Mouse (Mus musculus) heart, postnatal 0 days (tissue): ENCODE data around the gene Magi2.

ENCODE experiments used
- CTCF ChIP-seq: IDR thresholded peaks from 2 replicates; pipeline ENCODE4 v1.5.1; 2016; ENCODE audit warnings: antibody characterized with exemption, control low read depth, low read depth
- EP300 ChIP-seq: IDR thresholded peaks from 2 replicates; pipeline ENCODE4 v1.6.1; 2016; ENCODE audit warnings: antibody characterized with exemption, low read depth

DNA sequence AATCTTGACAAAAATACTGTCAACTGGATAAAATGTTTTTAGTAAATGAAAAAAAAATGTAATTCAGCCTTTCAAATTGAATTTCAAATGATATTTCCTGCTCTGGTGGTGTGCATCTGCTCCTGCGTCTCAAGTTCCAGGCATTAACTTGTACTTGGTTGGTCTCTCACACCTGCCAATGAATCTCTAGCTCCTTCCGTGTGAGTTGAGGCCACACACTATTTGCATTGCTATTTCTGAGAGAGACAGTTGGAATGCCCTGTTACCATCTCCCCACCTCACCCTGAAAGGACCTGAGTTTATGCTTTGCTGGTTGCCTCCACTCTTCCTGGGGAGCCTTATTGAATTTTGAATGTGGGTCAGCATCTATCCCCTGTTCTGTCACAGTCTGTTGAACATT, 320.1 kb downstream of the Magi2 start:
- no peak for TF ChIP-seq CTCF
- TF ChIP-seq EP300 = no peak
